Mouse (Mus musculus): ENCODE data around the gene Trf. TPM values are rescaled to one million over a fixed set of nuclear protein-coding genes. Genes with fewer than 3 reads are reported as not detected.

Gene Trf
- 14.7 and 22.8 TPM in 2 replicates for polyA plus RNA-seq (2015; fragmentation: Nextera tagmentation; extraction: Ambion mirVana)

GRCm38 (mm10) chr9:103230151-103230951 is at the start of gene Trf, which contains the start of gene Gm20425:
Trf (minus strand) TSS chr9:103230444.
Gm20425 (minus strand) TSS chr9:103230307.
- Histone ChIP-seq H3K4me3 (no peak within 1 kb of the TSS), H3K27ac (no peak within 1 kb of the TSS; the same call in 1 of the 2 replicates), H3K36me3 (no peaks in the 10 kb centered on the region), H3K4me2 (replicated peaks) (peak within 1 kb of the TSS; percentile 17; the same call in 1 of the 2 replicates), H3K4me1 (peaks cover 11% of the 10 kb centered on the region), H3K9me3 (no peaks in the 10 kb centered on the region), H3K9ac (peak within 1 kb of the TSS; percentile 1; the same call in 1 of the 2 replicates), H3K27me3 (no peaks in the 10 kb centered on the region)
- 66% methylated on average over 29 of the region's 29 CpGs for WGBS
- no peak for ATAC-seq (ENCODE audit: low FRiP score, low read depth)

GRCm38 (mm10) chr9:103276876-103277275 is 46.6 kb upstream of the Trf start:
- Histone ChIP-seq H3K27me3 (no peaks in the 10 kb centered on the region), H3K9me3 (no peaks in the 10 kb centered on the region), H3K4me2 (replicated peaks) (no peak overlapping the region), H3K9ac (no peak overlapping the region), H3K4me1 (no peaks in the 10 kb centered on the region), H3K4me3 (no peak overlapping the region), H3K36me3 (no peaks in the 10 kb centered on the region), H3K27ac (no peak overlapping the region)
- no peak for ATAC-seq (ENCODE audit: low FRiP score, low read depth)
- WGBS: 86% methylated on average over 6 of the region's 6 CpGs

- H3K9ac ChIP-seq: no peak overlapping the region
- H3K4me1 ChIP-seq: no peaks in the 10 kb centered on the region
- no peaks in the 10 kb centered on the region for H3K27me3 ChIP-seq
- no peak overlapping the region for H3K4me2 ChIP-seq (replicated peaks)
- H3K36me3 ChIP-seq: no peaks in the 10 kb centered on the region
- ATAC-seq (ENCODE audit: low FRiP score, low read depth): no peak
- no peak overlapping the region for H3K4me3 ChIP-seq
- 65% methylated on average over 1 of the region's 1 CpGs for WGBS
- no peak overlapping the region for H3K27ac ChIP-seq
- no peaks in the 10 kb centered on the region for H3K9me3 ChIP-seq
Measured at GRCm38 (mm10) chr9:103275676-103276075, 45.4 kb upstream of the Trf start.

GRCm38 (mm10) chr9:103274819-103275218 is 44.6 kb upstream of the Trf start:
- no peaks in the 10 kb centered on the region for H3K27me3 ChIP-seq
- H3K27ac ChIP-seq: no peak overlapping the region
- no peaks in the 10 kb centered on the region for H3K36me3 ChIP-seq
- no peaks in the 10 kb centered on the region for H3K9me3 ChIP-seq
- no peak for ATAC-seq (ENCODE audit: low FRiP score, low read depth)
- no peaks in the 10 kb centered on the region for H3K4me1 ChIP-seq
- 70% methylated on average over 8 of the region's 8 CpGs for WGBS
- H3K4me3 ChIP-seq: no peak overlapping the region
- H3K9ac ChIP-seq: no peak overlapping the region
- H3K4me2 ChIP-seq (replicated peaks): no peak overlapping the region

- Histone ChIP-seq H3K36me3 (no peaks in the 10 kb centered on the region), H3K4me2 (replicated peaks) (no peak overlapping the region), H3K27ac (no peak overlapping the region), H3K9me3 (no peaks in the 10 kb centered on the region), H3K9ac (no peak overlapping the region), H3K4me1 (no peaks in the 10 kb centered on the region), H3K4me3 (no peak overlapping the region), H3K27me3 (no peaks in the 10 kb centered on the region)
- 12% methylated on average over 4 of the region's 4 CpGs for WGBS
- ATAC-seq (ENCODE audit: low FRiP score, low read depth): no peak
Measured at GRCm38 (mm10) chr9:103271104-103271503, 40.9 kb upstream of the Trf start.

- Histone ChIP-seq H3K4me2 (replicated peaks) (no peak overlapping the region), H3K36me3 (no peaks in the 10 kb centered on the region), H3K27me3 (no peaks in the 10 kb centered on the region), H3K4me3 (no peak overlapping the region), H3K4me1 (no peaks in the 10 kb centered on the region), H3K9ac (no peak overlapping the region), H3K9me3 (no peaks in the 10 kb centered on the region), H3K27ac (no peak overlapping the region)
- ATAC-seq (ENCODE audit: low FRiP score, low read depth): no peak
- WGBS: 87% methylated on average over 4 of the region's 4 CpGs
Measured at GRCm38 (mm10) chr9:103265778-103266177, 35.5 kb upstream of the Trf start.

- H3K4me1 ChIP-seq: no peaks in the 10 kb centered on the region
- H3K27me3 ChIP-seq: no peaks in the 10 kb centered on the region
- H3K9me3 ChIP-seq: no peaks in the 10 kb centered on the region
- H3K4me3 ChIP-seq: no peak overlapping the region
- no peak overlapping the region for H3K9ac ChIP-seq
- no peak overlapping the region for H3K27ac ChIP-seq
- ATAC-seq (ENCODE audit: low FRiP score, low read depth): no peak
- no peak overlapping the region for H3K4me2 ChIP-seq (replicated peaks)
- H3K36me3 ChIP-seq: no peaks in the 10 kb centered on the region
- 84% methylated on average over 5 of the region's 5 CpGs for WGBS
Measured at GRCm38 (mm10) chr9:103252906-103253305, 22.7 kb upstream of the Trf start.

GRCm38 (mm10) chr9:103248618-103249017 is 18.4 kb upstream of the Trf start:
- H3K4me1 ChIP-seq: no peaks in the 10 kb centered on the region
- ATAC-seq (ENCODE audit: low FRiP score, low read depth): no peak
- no peaks in the 10 kb centered on the region for H3K36me3 ChIP-seq
- no peak overlapping the region for H3K4me3 ChIP-seq
- H3K4me2 ChIP-seq (replicated peaks): no peak overlapping the region
- H3K27ac ChIP-seq: no peak overlapping the region
- H3K9ac ChIP-seq: no peak overlapping the region
- H3K9me3 ChIP-seq: no peaks in the 10 kb centered on the region
- no peaks in the 10 kb centered on the region for H3K27me3 ChIP-seq
- WGBS: 52% methylated on average over 4 of the region's 4 CpGs

- Histone ChIP-seq H3K4me1 (no peaks in the 10 kb centered on the region), H3K27ac (no peak overlapping the region), H3K9me3 (no peaks in the 10 kb centered on the region), H3K36me3 (no peaks in the 10 kb centered on the region), H3K4me2 (replicated peaks) (no peak overlapping the region), H3K27me3 (no peaks in the 10 kb centered on the region), H3K9ac (no peak overlapping the region), H3K4me3 (no peak overlapping the region)
- 82% methylated on average over 8 of the region's 8 CpGs for WGBS
- ATAC-seq (ENCODE audit: low FRiP score, low read depth): no peak
Measured at GRCm38 (mm10) chr9:103246526-103247168, 16.4 kb upstream of the Trf start.

- no peak overlapping the region for H3K27ac ChIP-seq
- no peak for ATAC-seq (ENCODE audit: low FRiP score, low read depth)
- 91% methylated on average over 4 of the region's 4 CpGs for WGBS
Measured at GRCm38 (mm10) chr9:103243640-103244039, 13.4 kb upstream of the Trf start.

GRCm38 (mm10) chr9:103241206-103241605 is 11.0 kb upstream of the Trf start:
- H3K9ac ChIP-seq: no peak overlapping the region
- ATAC-seq (ENCODE audit: low FRiP score, low read depth): no peak
- no peak overlapping the region for H3K4me2 ChIP-seq (replicated peaks)
- no peaks in the 10 kb centered on the region for H3K4me1 ChIP-seq
- no peaks in the 10 kb centered on the region for H3K9me3 ChIP-seq
- no peak overlapping the region for H3K4me3 ChIP-seq
- no peak overlapping the region for H3K27ac ChIP-seq
- no peaks in the 10 kb centered on the region for H3K36me3 ChIP-seq
- WGBS: 78% methylated on average over 2 of the region's 2 CpGs
- no peaks in the 10 kb centered on the region for H3K27me3 ChIP-seq

More at GRCm38 (mm10) chr9:103243640-103244039, 13.4 kb upstream of the Trf start:
- Histone ChIP-seq H3K36me3 (no peaks in the 10 kb centered on the region), H3K4me3 (no peak overlapping the region), H3K27me3 (no peaks in the 10 kb centered on the region), H3K9ac (no peak overlapping the region), H3K9me3 (no peaks in the 10 kb centered on the region), H3K4me1 (no peaks in the 10 kb centered on the region), H3K4me2 (replicated peaks) (no peak overlapping the region)

GRCm38 (mm10) chr9:103239471-103239870 is 9.2 kb upstream of the Trf start:
- peaks cover 5% of the 10 kb centered on the region for H3K4me1 ChIP-seq
- H3K4me3 ChIP-seq: no peak overlapping the region
- H3K4me2 ChIP-seq (replicated peaks): no peak overlapping the region
- no peak overlapping the region for H3K27ac ChIP-seq
- no peaks in the 10 kb centered on the region for H3K36me3 ChIP-seq
- 78% methylated on average over 6 of the region's 6 CpGs for WGBS
- no peaks in the 10 kb centered on the region for H3K9me3 ChIP-seq
- no peaks in the 10 kb centered on the region for H3K27me3 ChIP-seq
- H3K9ac ChIP-seq: no peak overlapping the region
- ATAC-seq (ENCODE audit: low FRiP score, low read depth): no peak
